In genomic region chr9:75243052-75243451, GRCm38 (mm10) we compare ENCODE assay signal across 25 mouse cellular contexts. TPM values are rescaled to one million over a fixed set of nuclear protein-coding genes. Genes with fewer than 3 reads are reported as not detected.
DNase-seq lines count a peak whose midpoint lies in the region; ATAC-seq and TF ChIP-seq lines count a peak whose summit lies in the region.
"Had no signal": no experiment of that assay in that cellular context is flagged by ENCODE, and none has a peak within 500 bp of the region (broad histone marks: within the 10 kb centered on the region; RNA-seq: fewer than 3 reads in every experiment).

No protein-coding gene starts in this region.

- no peaks in the 10 kb centered on the region for H3K27me3 ChIP-seq in lung, postnatal 0 days (replicated peaks; ENCODE audit: insufficient read depth, low read length)
- H3K27me3 ChIP-seq: CH12.LX; embryonic facial prominence, embryonic 12.5 days; forebrain, embryonic 15.5 days; heart, embryonic 15.5 days; hindbrain, embryonic 12.5 days; liver, embryonic 15.5 days; midbrain, embryonic 15.5 days had no signal

- DNase-seq in frontal cortex, postnatal 25 days (ENCODE audit: low spot score in 2 of 2) = no peak
- no peak for DNase-seq in left cerebral cortex, adult 2 months (ENCODE audit: extremely low spot score in 1 of 2, low spot score in 2 of 2)
- no peak for DNase-seq in left cerebral cortex, postnatal 10 days (ENCODE audit: extremely low spot score in 1 of 2, low spot score in 2 of 2)
- DNase-seq in lung, postnatal 0 days (ENCODE audit: low spot score) = no peak
- DNase-seq in lung, postnatal 36 days = no peak
- peak; percentile 85 for DNase-seq in brain, adult 2 months (ENCODE audit: low read depth, low spot score)
- no peak for DNase-seq in heart, adult 18-20 months
- DNase-seq: adrenal gland, adult 2 months; adrenal gland, postnatal 36 days; gastrocnemius, postnatal 10 days; kidney, adult 8-10 months; kidney, postnatal 4 days had no signal

- H3K4me2 ChIP-seq in lung, postnatal 0 days (replicated peaks; ENCODE audit: low read depth, low read length) = no peak overlapping the region
- H3K4me2 ChIP-seq: embryonic facial prominence, embryonic 12.5 days; forebrain, embryonic 15.5 days; heart, embryonic 15.5 days; hindbrain, embryonic 12.5 days; liver, embryonic 15.5 days; midbrain, embryonic 15.5 days had no signal

- TF ChIP-seq CTCF in left cerebral cortex, adult 2 months (IDR thresholded peaks at IDR 0.05) = no peak
- TF ChIP-seq CTCF in lung, postnatal 0 days (IDR thresholded peaks at IDR 0.05) = no peak

- H3K36me3 ChIP-seq in lung, postnatal 0 days (ENCODE audit: insufficient read depth, low read length) = no peaks in the 10 kb centered on the region
- H3K36me3 ChIP-seq: embryonic facial prominence, embryonic 12.5 days; forebrain, embryonic 15.5 days; heart, embryonic 10.5 days; heart, embryonic 15.5 days; hindbrain, embryonic 12.5 days; liver, embryonic 15.5 days; midbrain, embryonic 15.5 days had no signal

- ATAC-seq in frontal cortex, adult (ENCODE audit: low TSS enrichment) = peak; percentile 73
- no peak for ATAC-seq in lung, postnatal 0 days
- ATAC-seq: activated CD4-positive, CD25-positive, alpha-beta regulatory T cell, adult 4 months had no signal

- H3K4me3 ChIP-seq in left cerebral cortex, adult 2 months = no peak overlapping the region
- no peak overlapping the region for H3K4me3 ChIP-seq in lung, postnatal 0 days (ENCODE audit: low read depth, low read length)
- H3K4me3 ChIP-seq: embryonic facial prominence, embryonic 12.5 days; forebrain, embryonic 15.5 days; heart, embryonic 10.5 days; heart, embryonic 15.5 days; hindbrain, embryonic 12.5 days; liver, embryonic 15.5 days; megakaryocyte, embryonic 14.5 days; midbrain, embryonic 15.5 days had no signal

- no peaks in the 10 kb centered on the region; the same call in none of the 2 replicates for H3K4me1 ChIP-seq in lung, postnatal 0 days (ENCODE audit: insufficient read depth, low read depth, low read length)
- H3K4me1 ChIP-seq: liver, embryonic 15.5 days had no signal

- intact Hi-C loops in left cerebral cortex, adult 2 months (cut with DNase I) = loop anchor here (1.0 kb wide), 1 partner anchor 11 kb away; no protein-coding TSS in a partner anchor
- intact Hi-C loops in left cerebral cortex, postnatal 10 days (cut with DNase I) = no loop called here

- 52% methylated on average over 6 of the region's 6 CpGs for WGBS in lung, postnatal 0 days

- peak overlapping the region; percentile 93 for H3K27ac ChIP-seq in left cerebral cortex, adult 2 months
- H3K27ac ChIP-seq in lung, postnatal 0 days (ENCODE audit: low read length) = peak overlapping the region; percentile 11; the same call in 1 of the 2 replicates
- H3K27ac ChIP-seq: forebrain, embryonic 15.5 days; heart, embryonic 10.5 days; heart, embryonic 15.5 days; hindbrain, embryonic 12.5 days; kidney, postnatal 0 days; liver, embryonic 15.5 days; midbrain, embryonic 15.5 days had no signal

- no peaks in the 10 kb centered on the region for H3K9me3 ChIP-seq in lung, postnatal 0 days (ENCODE audit: low read length)
- H3K9me3 ChIP-seq: embryonic facial prominence, embryonic 12.5 days; forebrain, embryonic 15.5 days; heart, embryonic 10.5 days; heart, embryonic 15.5 days; hindbrain, embryonic 12.5 days; liver, embryonic 15.5 days; midbrain, embryonic 15.5 days had no signal

- no peak for TF ChIP-seq EP300 in lung, postnatal 0 days (IDR thresholded peaks at IDR 0.05)

- H3K9ac ChIP-seq in lung, postnatal 0 days (replicated peaks; ENCODE audit: low read depth) = no peak overlapping the region
- H3K9ac ChIP-seq: embryonic facial prominence, embryonic 12.5 days; forebrain, embryonic 15.5 days; heart, embryonic 15.5 days; hindbrain, embryonic 12.5 days; liver, embryonic 15.5 days; midbrain, embryonic 15.5 days had no signal

RNA-seq across cellular contexts. Expression of gene Myo5c, which starts 11.2 kb away (rescaled TPM):
- 1 to 10 TPM; 7.0 to 7.2 TPM for total RNA-seq in left cerebral cortex, adult 2 months (2021)
- total RNA-seq in left cerebral cortex, postnatal 10 days (2021) = 1 to 10 TPM; 1.3 to 1.4 TPM
- 35.0 and 39.2 TPM in 2 replicates for polyA plus RNA-seq in lung, postnatal 0 days (2015; fragmentation: Nextera tagmentation; extraction: Ambion mirVana)
- total RNA-seq in heart, adult 18-20 months (2021) = 1 to 10 TPM; 3.3 to 4.1 TPM
- total RNA-seq: granulocyte monocyte progenitor cell, adult 5-6 weeks had no signal
- polyA plus RNA-seq: activated CD4-positive, CD25-positive, alpha-beta regulatory T cell, adult 4 months had no signal
